Mouse (Mus musculus) liver, adult 2 months (tissue): ENCODE data around the gene Trpm2.

Source experiments
- CTCF ChIP-seq: fragments of 200-500 bp; IDR thresholded peaks from 2 replicates; pipeline ENCODE4 v1.5.1; 2011; ENCODE audit warnings: low read depth, low read length, control low read depth
- POLR2A ChIP-seq: fragments of 200-500 bp; IDR thresholded peaks from 2 replicates; pipeline ENCODE4 v1.6.1; 2011; ENCODE audit warnings: low read length, control low read depth; ENCODE audit not compliant: insufficient read depth; ENCODE audit errors: extremely low read depth

DNA sequence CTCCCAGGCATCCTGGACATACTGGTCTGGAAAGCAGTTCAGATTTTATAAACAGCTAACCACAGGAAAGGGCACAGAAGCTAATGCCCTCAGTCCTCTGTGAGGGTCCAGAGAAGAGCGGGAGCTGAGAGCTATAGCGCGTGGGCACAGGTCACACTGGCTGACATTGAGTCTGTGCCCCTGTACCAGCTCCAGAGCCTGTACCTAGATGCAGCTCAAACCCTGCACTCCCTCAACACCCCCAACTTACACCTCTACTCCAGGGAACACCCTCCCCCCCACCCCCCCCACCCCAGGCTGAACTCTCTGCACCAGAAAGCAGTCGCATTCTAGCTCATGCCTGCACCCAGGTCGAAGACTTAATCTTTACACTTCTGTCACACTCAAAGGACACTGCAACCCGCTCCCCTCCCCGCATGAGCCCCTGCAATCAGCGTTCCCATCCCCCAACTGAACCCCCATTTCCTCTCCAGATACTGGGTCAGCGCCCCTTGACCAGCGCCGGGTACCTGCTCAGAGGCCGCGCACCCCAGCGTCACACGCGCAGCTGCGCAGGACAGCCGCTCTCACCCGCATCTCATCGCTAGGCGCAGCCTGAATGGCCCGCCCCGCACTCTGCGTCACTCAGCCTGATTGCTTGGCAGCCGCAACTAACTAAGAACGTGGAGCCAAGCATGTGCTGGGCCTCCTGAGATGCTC lies 940 bp downstream of the Trpm2 start:
- no peak for TF ChIP-seq CTCF
- TF ChIP-seq POLR2A = no peak
